Mouse (Mus musculus) cerebellum, adult 9-11 months (tissue): ENCODE results near the gene Ubash3b.

ENCODE experiments used
- DNase-seq: peaks from one replicate; pipeline ENCODE4 v3.0.0; 2022

Ubash3b gene

GRCm38 (mm10) chr9:41134907-41135306 is 26.6 kb downstream of the Ubash3b start:
- no peak for DNase-seq

- no peak for DNase-seq
Observed at GRCm38 (mm10) chr9:41130563-41130962, 30.9 kb downstream of the Ubash3b start.

GRCm38 (mm10) chr9:41129802-41130480 is 31.6 kb downstream of the Ubash3b start:
- DNase-seq = no peak

GRCm38 (mm10) chr9:41129273-41129672 is 32.2 kb downstream of the Ubash3b start:
- DNase-seq = no peak

- no peak for DNase-seq
Observed at GRCm38 (mm10) chr9:41126723-41127122, 34.8 kb downstream of the Ubash3b start.

GRCm38 (mm10) chr9:41124305-41124704 is 37.2 kb downstream of the Ubash3b start:
- no peak for DNase-seq

GRCm38 (mm10) chr9:41122390-41123110 is 38.9 kb downstream of the Ubash3b start:
- peak; percentile 76 for DNase-seq

GRCm38 (mm10) chr9:41121701-41122354 is 39.7 kb downstream of the Ubash3b start:
- peak; percentile 61 for DNase-seq

GRCm38 (mm10) chr9:41119958-41120357 is 41.5 kb downstream of the Ubash3b start:
- DNase-seq = no peak

- DNase-seq = peak; percentile 45
Observed at GRCm38 (mm10) chr9:41118065-41118464, 43.4 kb downstream of the Ubash3b start.

GRCm38 (mm10) chr9:41116126-41116525 is 45.4 kb downstream of the Ubash3b start:
- no peak for DNase-seq

GRCm38 (mm10) chr9:41114367-41114766 is 47.1 kb downstream of the Ubash3b start:
- no peak for DNase-seq

GRCm38 (mm10) chr9:41109749-41110148 is 51.7 kb downstream of the Ubash3b start:
- DNase-seq = no peak

GRCm38 (mm10) chr9:41108324-41109180 is 52.9 kb downstream of the Ubash3b start:
- DNase-seq = peak; percentile 84

GRCm38 (mm10) chr9:41105201-41105643 is 56.3 kb downstream of the Ubash3b start:
- DNase-seq = no peak

GRCm38 (mm10) chr9:41103722-41104121 is 57.8 kb downstream of the Ubash3b start:
- DNase-seq = no peak

- no peak for DNase-seq
Observed at GRCm38 (mm10) chr9:41102613-41103012, 58.9 kb downstream of the Ubash3b start.

GRCm38 (mm10) chr9:41099897-41100296 is 61.6 kb downstream of the Ubash3b start:
- DNase-seq = no peak

- no peak for DNase-seq
Observed at GRCm38 (mm10) chr9:41099067-41099466, 62.4 kb downstream of the Ubash3b start.

- DNase-seq = no peak
Observed at GRCm38 (mm10) chr9:41098065-41098464, 63.4 kb downstream of the Ubash3b start.

GRCm38 (mm10) chr9:41091993-41092392 is 69.5 kb downstream of the Ubash3b start:
- DNase-seq = no peak

GRCm38 (mm10) chr9:41091187-41091586 is 70.3 kb downstream of the Ubash3b start:
- no peak for DNase-seq
